Mouse (Mus musculus) heart, embryonic 15.5 days (tissue): ENCODE results near the gene Tenm3. TPM values are rescaled to one million over a fixed set of nuclear protein-coding genes. Genes with fewer than 3 reads are reported as not detected.

ENCODE experiments used
- ATAC-seq: fragments of 200-750 bp; cut with Nextera tagmentation; replicated peaks from 2 replicates; pipeline ENCODE4 v1.8.0; 2017; ENCODE audit warnings: low read depth, moderate TSS enrichment; ENCODE audit not compliant: insufficient number of reproducible peaks, insufficient read depth, low FRiP score
- H3K27ac ChIP-seq: fragments of 300-500 bp; sonication (generic); 2 replicates; pipeline ENCODE4 v1.5.1; 2015; ENCODE audit warnings: mild to moderate bottlenecking, inconsistent platforms
- H3K27me3 ChIP-seq: fragments of 300-500 bp; sonication (generic); 2 replicates; pipeline ENCODE4 v1.6.1; 2015; ENCODE audit warnings: inconsistent platforms
- H3K36me3 ChIP-seq: fragments of 300-500 bp; sonication (generic); 2 replicates; pipeline ENCODE4 v1.6.1; 2015; ENCODE audit warnings: mild to moderate bottlenecking, inconsistent platforms
- H3K4me1 ChIP-seq: fragments of 300-500 bp; sonication (generic); replicated peaks from 2 replicates; pipeline ENCODE4 v1.6.1; 2015; ENCODE audit warnings: inconsistent platforms
- H3K4me2 ChIP-seq: fragments of 300-500 bp; sonication (generic); 2 replicates; pipeline ENCODE4 v1.6.1; 2015; ENCODE audit warnings: inconsistent platforms, mild to moderate bottlenecking, moderate library complexity
- H3K4me3 ChIP-seq: fragments of 300-500 bp; sonication (generic); 2 replicates; pipeline ENCODE4 v1.5.1; 2015; ENCODE audit warnings: mild to moderate bottlenecking, inconsistent platforms
- H3K9ac ChIP-seq: fragments of 300-500 bp; sonication (generic); 2 replicates; pipeline ENCODE4 v1.6.1; 2015; ENCODE audit warnings: mild to moderate bottlenecking, inconsistent platforms
- H3K9me3 ChIP-seq: fragments of 300-500 bp; sonication (generic); replicated peaks from 2 replicates; pipeline ENCODE4 v1.6.1; 2016; ENCODE audit warnings: inconsistent platforms
- WGBS: fragments of 180-500 bp; shearing (Covaris S2); methylation state at CpG from one replicate; pipeline ENCODE4 v1.1.7; 2015; ENCODE audit warnings: mixed read lengths; 5-methylcytosine and 5-hydroxymethylcytosine counted together
- polyA plus RNA-seq: library from polyadenylated mRNA; unstranded; fragments of >200 nt; fragmentation: Nextera tagmentation; extraction: Ambion mirVana; gene quantifications from 2 replicates; pipeline ENCODE4 v1.2.1, GENCODE M21; 2015

Gene Tenm3
- polyA plus RNA-seq, 1 experiment from 2014 or later = 5.0 TPM

- Histone ChIP-seq H3K9ac (no peak overlapping the region), H3K4me1 (peaks cover 9% of the 10 kb centered on the region), H3K4me3 (no peak overlapping the region), H3K27me3 (no peaks in the 10 kb centered on the region), H3K27ac (no peak overlapping the region), H3K9me3 (no peaks in the 10 kb centered on the region), H3K36me3 (no peaks in the 10 kb centered on the region), H3K4me2 (no peak overlapping the region)
- no peak for ATAC-seq
- 83% methylated on average over 17 of the region's 17 CpGs for WGBS
Observed at GRCm38 (mm10) chr8:48542141-48542540, 301.6 kb downstream of the Tenm3 start.

- Histone ChIP-seq H3K9me3 (no peaks in the 10 kb centered on the region), H3K4me3 (no peak overlapping the region), H3K27ac (no peak overlapping the region), H3K36me3 (no peaks in the 10 kb centered on the region), H3K4me2 (no peak overlapping the region), H3K4me1 (peaks cover 9% of the 10 kb centered on the region), H3K9ac (no peak overlapping the region), H3K27me3 (no peaks in the 10 kb centered on the region)
- WGBS = 59% methylated on average over 8 of the region's 8 CpGs
- ATAC-seq = no peak
Observed at GRCm38 (mm10) chr8:48540894-48541293, 302.9 kb downstream of the Tenm3 start.

GRCm38 (mm10) chr8:48535833-48536232 is 307.9 kb downstream of the Tenm3 start:
- no peaks in the 10 kb centered on the region for H3K9me3 ChIP-seq
- H3K9ac ChIP-seq = no peak overlapping the region
- H3K36me3 ChIP-seq = no peaks in the 10 kb centered on the region
- no peak overlapping the region for H3K4me2 ChIP-seq
- no peak for ATAC-seq
- H3K27ac ChIP-seq = no peak overlapping the region
- H3K4me1 ChIP-seq = no peaks in the 10 kb centered on the region; the same call in 1 of the 2 replicates
- no peaks in the 10 kb centered on the region for H3K27me3 ChIP-seq
- 88% methylated on average over 3 of the region's 3 CpGs for WGBS
- no peak overlapping the region for H3K4me3 ChIP-seq

- Histone ChIP-seq H3K4me2 (no peak overlapping the region), H3K36me3 (no peaks in the 10 kb centered on the region), H3K9me3 (no peaks in the 10 kb centered on the region), H3K4me3 (no peak overlapping the region), H3K27ac (no peak overlapping the region), H3K4me1 (0 out of 2 replicates have a peak, but pooled peaks cover 3% of the 10 kb centered on the region), H3K27me3 (no peaks in the 10 kb centered on the region), H3K9ac (no peak overlapping the region)
- ATAC-seq = no peak
- 76% methylated on average over 5 of the region's 5 CpGs for WGBS
Observed at GRCm38 (mm10) chr8:48531795-48532194, 312.0 kb downstream of the Tenm3 start.

- no peak for ATAC-seq
- no peak overlapping the region for H3K9ac ChIP-seq
- H3K4me3 ChIP-seq = no peak overlapping the region
- no peaks in the 10 kb centered on the region for H3K9me3 ChIP-seq
- H3K4me2 ChIP-seq = no peak overlapping the region
- no peaks in the 10 kb centered on the region for H3K27me3 ChIP-seq
- H3K4me1 ChIP-seq = 0 out of 2 replicates have a peak, but pooled peaks cover 3% of the 10 kb centered on the region
- no peak overlapping the region for H3K27ac ChIP-seq
- 83% methylated on average over 11 of the region's 11 CpGs for WGBS
- H3K36me3 ChIP-seq = no peaks in the 10 kb centered on the region
Observed at GRCm38 (mm10) chr8:48530916-48531570, 312.7 kb downstream of the Tenm3 start.

GRCm38 (mm10) chr8:48527418-48527817 is 316.3 kb downstream of the Tenm3 start:
- no peak for ATAC-seq
- H3K4me3 ChIP-seq = no peak overlapping the region
- H3K4me2 ChIP-seq = no peak overlapping the region

GRCm38 (mm10) chr8:48522536-48523123 is 321.1 kb downstream of the Tenm3 start:
- H3K9ac ChIP-seq = no peak overlapping the region
- H3K9me3 ChIP-seq = no peaks in the 10 kb centered on the region
- no peaks in the 10 kb centered on the region for H3K27me3 ChIP-seq
- H3K36me3 ChIP-seq = no peaks in the 10 kb centered on the region
- no peak overlapping the region for H3K4me3 ChIP-seq
- no peak overlapping the region for H3K4me2 ChIP-seq
- no peak overlapping the region for H3K27ac ChIP-seq
- no peak for ATAC-seq
- 88% methylated on average over 4 of the region's 4 CpGs for WGBS
- no peaks in the 10 kb centered on the region for H3K4me1 ChIP-seq

More at GRCm38 (mm10) chr8:48527418-48527817, 316.3 kb downstream of the Tenm3 start:
- WGBS = 23% methylated on average over 6 of the region's 6 CpGs
- H3K9ac ChIP-seq = no peak overlapping the region
- no peaks in the 10 kb centered on the region for H3K27me3 ChIP-seq
- no peaks in the 10 kb centered on the region for H3K9me3 ChIP-seq
- H3K36me3 ChIP-seq = no peaks in the 10 kb centered on the region
- H3K27ac ChIP-seq = no peak overlapping the region
- H3K4me1 ChIP-seq = 0 out of 2 replicates have a peak, but pooled peaks cover 3% of the 10 kb centered on the region

GRCm38 (mm10) chr8:48522004-48522403 is 321.7 kb downstream of the Tenm3 start:
- Histone ChIP-seq H3K4me3 (no peak overlapping the region), H3K4me1 (no peaks in the 10 kb centered on the region), H3K27me3 (no peaks in the 10 kb centered on the region), H3K9me3 (no peaks in the 10 kb centered on the region), H3K27ac (no peak overlapping the region), H3K9ac (no peak overlapping the region), H3K36me3 (no peaks in the 10 kb centered on the region), H3K4me2 (no peak overlapping the region)
- 84% methylated on average over 8 of the region's 8 CpGs for WGBS
- no peak for ATAC-seq

- Histone ChIP-seq H3K9me3 (no peaks in the 10 kb centered on the region), H3K27ac (no peak overlapping the region), H3K9ac (no peak overlapping the region), H3K36me3 (no peaks in the 10 kb centered on the region), H3K4me1 (no peaks in the 10 kb centered on the region), H3K4me2 (no peak overlapping the region), H3K4me3 (no peak overlapping the region), H3K27me3 (no peaks in the 10 kb centered on the region)
- ATAC-seq = no peak
Observed at GRCm38 (mm10) chr8:48517431-48517830, 326.3 kb downstream of the Tenm3 start.

- Histone ChIP-seq H3K4me1 (peaks cover 2% of the 10 kb centered on the region; the same call in 1 of the 2 replicates), H3K4me2 (no peak overlapping the region), H3K36me3 (no peaks in the 10 kb centered on the region), H3K27me3 (no peaks in the 10 kb centered on the region), H3K9me3 (no peaks in the 10 kb centered on the region), H3K9ac (no peak overlapping the region), H3K4me3 (no peak overlapping the region), H3K27ac (no peak overlapping the region)
- no peak for ATAC-seq
- WGBS = 86% methylated on average over 4 of the region's 4 CpGs
Observed at GRCm38 (mm10) chr8:48514230-48514629, 329.5 kb downstream of the Tenm3 start.

- H3K27me3 ChIP-seq = no peaks in the 10 kb centered on the region
- no peaks in the 10 kb centered on the region for H3K9me3 ChIP-seq
- ATAC-seq = no peak
- H3K4me2 ChIP-seq = no peak overlapping the region
- 82% methylated on average over 7 of the region's 7 CpGs for WGBS
- H3K4me1 ChIP-seq = peaks cover 2% of the 10 kb centered on the region; the same call in 1 of the 2 replicates
- H3K4me3 ChIP-seq = no peak overlapping the region
- no peak overlapping the region for H3K9ac ChIP-seq
- H3K36me3 ChIP-seq = no peaks in the 10 kb centered on the region
- no peak overlapping the region for H3K27ac ChIP-seq
Observed at GRCm38 (mm10) chr8:48513801-48514200, 329.9 kb downstream of the Tenm3 start.

- Histone ChIP-seq H3K9ac (no peak overlapping the region), H3K4me1 (peaks cover 2% of the 10 kb centered on the region; the same call in 1 of the 2 replicates), H3K4me3 (peak overlapping the region; percentile 43), H3K9me3 (no peaks in the 10 kb centered on the region), H3K4me2 (peak overlapping the region; percentile 59), H3K27me3 (no peaks in the 10 kb centered on the region), H3K27ac (no peak overlapping the region), H3K36me3 (no peaks in the 10 kb centered on the region)
- no peak for ATAC-seq
- WGBS = 64% methylated on average over 12 of the region's 12 CpGs
Observed at GRCm38 (mm10) chr8:48511546-48511945, 332.2 kb downstream of the Tenm3 start.
